Mouse (Mus musculus): ENCODE data around the gene Lsm4. TPM values are rescaled to one million over a fixed set of nuclear protein-coding genes. Genes with fewer than 3 reads are reported as not detected.

The Lsm4 gene
- polyA plus RNA-seq, 1 experiment from 2014 or later, result 303 TPM

DNA sequence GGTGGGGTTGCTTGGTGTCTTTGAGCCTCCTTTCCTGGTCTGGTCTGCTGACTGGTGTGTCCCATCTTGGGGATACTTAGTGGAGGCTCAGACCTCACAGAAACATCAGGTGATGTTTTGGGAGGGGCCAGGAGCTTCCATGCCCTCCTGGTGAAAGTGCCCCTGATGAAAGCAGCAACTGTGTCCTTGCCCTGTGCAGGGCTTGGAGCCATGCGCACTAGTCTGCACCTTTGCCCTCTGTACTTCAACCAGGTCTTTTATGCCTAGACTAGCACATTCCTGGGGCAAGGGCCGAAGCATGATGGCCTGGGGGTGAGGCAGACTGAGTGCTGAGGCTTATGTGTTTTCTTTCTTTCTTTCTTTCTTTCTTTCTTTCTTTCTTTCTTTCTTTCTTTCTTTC is 7.4 kb upstream of the Lsm4 start:
- H3K4me1 ChIP-seq, result peaks cover under 1% of the 10 kb centered on the region; the same call in 1 of the 2 replicates
- H3K4me2 ChIP-seq (replicated peaks), result no peak overlapping the region
- ATAC-seq (ENCODE audit: insufficient number of reproducible peaks, insufficient read depth, low FRiP score, low TSS enrichment), result no peak
- no peak overlapping the region for H3K4me3 ChIP-seq
- no peak overlapping the region for H3K27ac ChIP-seq
- H3K9me3 ChIP-seq, result no peaks in the 10 kb centered on the region
- 46% methylated on average over 2 of the region's 2 CpGs for WGBS
- no peak overlapping the region for H3K9ac ChIP-seq
- no peaks in the 10 kb centered on the region for H3K27me3 ChIP-seq
- H3K36me3 ChIP-seq, result no peaks in the 10 kb centered on the region

DNA sequence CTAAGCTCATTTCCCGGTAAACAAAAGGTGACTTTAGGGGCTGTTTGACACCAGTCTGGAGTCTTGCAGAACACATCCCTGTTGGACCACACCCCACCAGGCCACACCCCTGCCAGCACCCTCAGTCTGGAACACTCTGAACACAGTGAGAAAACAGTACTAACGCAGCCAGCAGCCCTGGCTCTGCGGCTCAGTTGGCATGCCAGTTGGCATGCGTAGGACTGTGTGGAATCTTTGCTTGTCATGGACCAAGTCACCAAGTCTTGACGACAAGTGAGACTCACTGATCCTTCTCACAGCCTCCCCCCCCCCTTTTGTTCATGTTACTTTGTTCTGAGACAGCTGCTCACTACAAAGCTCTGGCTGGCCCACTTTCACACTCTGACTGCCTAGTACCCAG is 6.0 kb upstream of the Lsm4 start:
- WGBS, result 74% methylated on average over 5 of the region's 5 CpGs
- Histone ChIP-seq H3K4me3 (no peak overlapping the region), H3K9me3 (no peaks in the 10 kb centered on the region), H3K36me3 (no peaks in the 10 kb centered on the region), H3K27me3 (no peaks in the 10 kb centered on the region), H3K27ac (no peak overlapping the region), H3K9ac (no peak overlapping the region), H3K4me2 (replicated peaks) (no peak overlapping the region), H3K4me1 (no peaks in the 10 kb centered on the region)
- ATAC-seq (ENCODE audit: insufficient number of reproducible peaks, insufficient read depth, low FRiP score, low TSS enrichment), result no peak

GRCm38 (mm10) chr8:70671615-70672324 is 1.3 kb upstream of the Lsm4 start:
- no peak overlapping the region for H3K27ac ChIP-seq

GRCm38 (mm10) chr8:70672325-70673078 is 546 bp upstream of the Lsm4 start:
- 43% methylated on average over 19 of the region's 19 CpGs for WGBS
- Histone ChIP-seq H3K36me3 (peaks cover 4% of the 10 kb centered on the region; the same call in 1 of the 2 replicates), H3K4me3 (peak overlapping the region; percentile 62), H3K9me3 (no peaks in the 10 kb centered on the region), H3K4me1 (peaks cover 13% of the 10 kb centered on the region), H3K4me2 (replicated peaks) (peak overlapping the region; percentile 41), H3K9ac (peak overlapping the region; percentile 25; the same call in 1 of the 2 replicates), H3K27me3 (no peaks in the 10 kb centered on the region), H3K27ac (peak overlapping the region; percentile 68)
- ATAC-seq (ENCODE audit: insufficient number of reproducible peaks, insufficient read depth, low FRiP score, low TSS enrichment), result no peak; the same call in 1 of the 2 replicates

More at GRCm38 (mm10) chr8:70671615-70672324, 1.3 kb upstream of the Lsm4 start:
- no peak for ATAC-seq (ENCODE audit: insufficient number of reproducible peaks, insufficient read depth, low FRiP score, low TSS enrichment)
- WGBS, result 63% methylated on average over 10 of the region's 10 CpGs
- no peak overlapping the region for H3K9ac ChIP-seq
- no peaks in the 10 kb centered on the region for H3K27me3 ChIP-seq
- H3K4me2 ChIP-seq (replicated peaks), result no peak overlapping the region
- no peaks in the 10 kb centered on the region for H3K9me3 ChIP-seq
- H3K36me3 ChIP-seq, result no peaks in the 10 kb centered on the region; the same call in 1 of the 2 replicates
- peaks cover 13% of the 10 kb centered on the region for H3K4me1 ChIP-seq
- no peak overlapping the region for H3K4me3 ChIP-seq

DNA sequence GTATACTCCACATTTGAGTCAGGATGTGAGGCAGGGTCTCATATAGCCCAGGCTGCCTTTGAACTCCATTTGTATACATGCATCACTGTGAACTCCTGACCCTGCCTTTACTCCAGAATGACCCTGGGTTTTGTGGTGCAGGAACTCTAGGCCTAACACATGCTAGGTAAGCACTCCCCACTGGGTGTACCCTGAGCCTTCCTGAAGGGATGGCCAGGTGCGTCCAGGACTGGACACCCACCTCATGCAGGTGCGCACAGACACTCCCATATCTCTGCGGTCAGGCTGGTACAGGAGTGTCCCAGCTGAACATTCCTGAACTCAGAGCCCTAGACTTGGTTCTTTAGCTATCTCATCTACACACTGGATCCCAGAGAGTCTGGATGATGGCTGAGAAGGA is 1.1 kb downstream of the Lsm4 start:
- 0 out of 2 replicates have a peak, but pooled peaks have one; percentile 16 for ATAC-seq (ENCODE audit: insufficient number of reproducible peaks, insufficient read depth, low FRiP score, low TSS enrichment)

GRCm38 (mm10) chr8:70674716-70675115 is 1.7 kb downstream of the Lsm4 start:
- Histone ChIP-seq H3K4me1 (peaks cover 13% of the 10 kb centered on the region), H3K4me2 (replicated peaks) (peak overlapping the region; percentile 57; the same call in 1 of the 2 replicates), H3K9me3 (no peaks in the 10 kb centered on the region), H3K27ac (peak overlapping the region; percentile 92), H3K27me3 (no peaks in the 10 kb centered on the region), H3K36me3 (peaks cover 26% of the 10 kb centered on the region), H3K9ac (no peak overlapping the region), H3K4me3 (peak overlapping the region; percentile 62; the same call in 1 of the 2 replicates)
- 54% methylated on average over 4 of the region's 4 CpGs for WGBS
- ATAC-seq (ENCODE audit: insufficient number of reproducible peaks, insufficient read depth, low FRiP score, low TSS enrichment), result no peak

More for the DNA sequence above, 1.1 kb downstream of the Lsm4 start:
- H3K4me3 ChIP-seq, result peak overlapping the region; percentile 62
- peak overlapping the region; percentile 70 for H3K9ac ChIP-seq
- H3K36me3 ChIP-seq, result peaks cover 20% of the 10 kb centered on the region
- peak overlapping the region; percentile 57 for H3K4me2 ChIP-seq (replicated peaks)
- H3K27ac ChIP-seq, result peak overlapping the region; percentile 92
- peaks cover 13% of the 10 kb centered on the region for H3K4me1 ChIP-seq
- no peaks in the 10 kb centered on the region for H3K27me3 ChIP-seq
- H3K9me3 ChIP-seq, result no peaks in the 10 kb centered on the region
- WGBS, result 88% methylated on average over 3 of the region's 3 CpGs

DNA sequence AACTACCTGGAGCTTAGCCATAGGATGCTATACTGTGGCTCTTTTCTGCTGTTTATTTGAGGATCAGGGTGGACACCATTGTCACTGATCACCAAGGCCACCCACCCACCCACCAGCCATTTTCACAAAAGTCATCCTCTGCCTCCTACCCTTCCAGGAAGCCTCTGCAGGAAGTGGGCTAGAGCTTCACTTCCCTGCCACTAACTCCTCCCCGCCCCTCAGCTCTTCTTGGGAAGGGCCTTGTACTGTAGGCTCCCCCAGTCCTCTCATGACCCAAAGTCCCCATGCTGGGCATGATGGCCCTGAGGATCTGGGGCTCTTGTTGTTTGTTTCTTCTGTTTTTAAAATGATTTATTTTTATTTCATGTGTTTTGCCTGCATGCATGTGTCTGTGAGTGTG is 2.3 kb downstream of the Lsm4 start:
- Histone ChIP-seq H3K27me3 (no peaks in the 10 kb centered on the region), H3K4me2 (replicated peaks) (no peak overlapping the region), H3K4me1 (peaks cover 13% of the 10 kb centered on the region), H3K4me3 (no peak overlapping the region), H3K27ac (no peak overlapping the region), H3K36me3 (peaks cover 32% of the 10 kb centered on the region), H3K9me3 (no peaks in the 10 kb centered on the region), H3K9ac (no peak overlapping the region)
- WGBS, result 88% methylated on average over 1 of the region's 1 CpGs
- ATAC-seq (ENCODE audit: insufficient number of reproducible peaks, insufficient read depth, low FRiP score, low TSS enrichment), result no peak

DNA sequence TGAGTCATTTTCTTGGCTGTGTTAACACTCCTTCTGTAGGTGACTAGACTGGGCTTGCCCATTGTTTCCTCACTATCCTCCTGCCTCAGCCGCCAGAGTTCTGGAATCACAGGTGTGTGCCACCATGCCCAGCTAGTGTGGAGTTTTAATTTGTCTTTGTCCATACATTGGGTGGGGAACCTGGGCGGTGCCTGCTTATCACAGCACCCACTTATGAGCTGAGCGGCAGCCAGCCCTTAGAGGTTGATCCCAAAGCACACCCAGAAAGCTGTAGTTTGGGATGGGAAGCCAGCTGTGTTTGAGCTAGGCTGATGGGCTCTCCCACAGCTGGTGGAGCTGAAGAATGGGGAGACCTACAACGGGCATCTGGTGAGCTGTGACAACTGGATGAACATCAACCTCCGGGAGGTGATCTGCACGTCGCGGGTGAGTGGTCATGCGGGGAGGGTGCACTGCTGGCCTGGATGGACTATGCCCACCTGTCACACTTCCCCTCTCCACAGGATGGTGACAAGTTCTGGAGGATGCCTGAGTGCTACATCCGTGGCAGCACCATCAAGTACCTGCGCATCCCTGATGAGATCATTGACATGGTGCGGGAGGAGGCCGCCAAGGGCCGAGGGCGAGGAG is 4.5 kb downstream of the Lsm4 start:
- no peaks in the 10 kb centered on the region for H3K27me3 ChIP-seq
- no peak overlapping the region for H3K4me2 ChIP-seq (replicated peaks)
- H3K36me3 ChIP-seq, result peaks cover 34% of the 10 kb centered on the region
- no peak overlapping the region for H3K27ac ChIP-seq
- no peak for ATAC-seq (ENCODE audit: insufficient number of reproducible peaks, insufficient read depth, low FRiP score, low TSS enrichment)
- 95% methylated on average over 15 of the region's 15 CpGs for WGBS
- H3K4me3 ChIP-seq, result no peak overlapping the region
- peaks cover 20% of the 10 kb centered on the region for H3K4me1 ChIP-seq
- H3K9ac ChIP-seq, result no peak overlapping the region
- H3K9me3 ChIP-seq, result no peaks in the 10 kb centered on the region

DNA sequence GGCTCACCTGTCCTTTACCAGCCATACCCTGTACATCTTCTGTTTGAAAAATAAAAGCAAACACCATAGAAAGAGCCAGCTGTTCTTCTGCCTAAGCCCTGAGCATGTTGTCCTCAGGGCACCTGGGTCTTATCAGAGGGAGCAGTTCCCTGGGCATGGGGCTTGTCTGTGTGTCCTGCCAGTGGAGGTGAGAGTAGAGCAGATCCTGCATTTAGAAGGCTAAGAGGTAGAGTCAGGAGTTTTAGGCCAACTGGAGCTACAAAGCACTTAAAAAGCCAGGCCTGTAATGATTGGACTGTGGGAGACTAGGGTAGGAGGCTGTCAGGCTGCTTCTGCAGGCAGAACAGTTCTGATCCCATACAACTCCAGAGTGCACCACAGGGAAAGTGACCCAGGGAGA is 5.6 kb downstream of the Lsm4 start:
- no peaks in the 10 kb centered on the region for H3K9me3 ChIP-seq
- ATAC-seq (ENCODE audit: insufficient number of reproducible peaks, insufficient read depth, low FRiP score, low TSS enrichment), result no peak
- H3K27ac ChIP-seq, result no peak overlapping the region
- peaks cover 34% of the 10 kb centered on the region for H3K36me3 ChIP-seq
- no peak overlapping the region for H3K4me3 ChIP-seq
- H3K4me1 ChIP-seq, result peaks cover 22% of the 10 kb centered on the region
- H3K9ac ChIP-seq, result no peak overlapping the region
- no peak overlapping the region for H3K4me2 ChIP-seq (replicated peaks)
- no peaks in the 10 kb centered on the region for H3K27me3 ChIP-seq

- H3K36me3 ChIP-seq, result peaks cover 34% of the 10 kb centered on the region
- no peaks in the 10 kb centered on the region for H3K27me3 ChIP-seq
- no peak overlapping the region for H3K4me3 ChIP-seq
- H3K27ac ChIP-seq, result no peak overlapping the region
- no peak overlapping the region for H3K9ac ChIP-seq
- peaks cover 16% of the 10 kb centered on the region for H3K4me1 ChIP-seq
- no peak for ATAC-seq (ENCODE audit: insufficient number of reproducible peaks, insufficient read depth, low FRiP score, low TSS enrichment)
- WGBS, result 88% methylated on average over 4 of the region's 4 CpGs
- no peaks in the 10 kb centered on the region for H3K9me3 ChIP-seq
- H3K4me2 ChIP-seq (replicated peaks), result no peak overlapping the region
Measured at GRCm38 (mm10) chr8:70679404-70679803, 6.4 kb downstream of the Lsm4 start.

DNA sequence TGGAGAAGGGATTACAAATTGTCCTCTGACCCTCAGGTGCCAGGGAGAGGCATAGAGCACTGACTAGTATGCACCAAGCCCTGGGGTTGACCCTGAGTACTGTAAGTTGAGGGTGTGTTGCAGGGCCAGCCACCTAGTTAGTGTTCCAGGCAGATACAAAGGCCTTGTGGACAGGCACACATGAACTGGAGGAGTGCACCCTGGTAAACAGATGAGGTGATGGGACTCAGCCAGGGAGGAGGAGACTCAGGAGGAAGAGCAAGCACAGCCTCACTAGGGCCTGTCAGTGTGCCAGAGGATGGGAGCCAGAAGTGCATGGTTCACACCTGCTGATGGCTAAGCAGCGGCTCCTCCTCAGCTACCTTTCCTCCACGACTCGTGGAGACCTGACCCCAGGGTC is 7.0 kb downstream of the Lsm4 start:
- no peak for ATAC-seq (ENCODE audit: insufficient number of reproducible peaks, insufficient read depth, low FRiP score, low TSS enrichment)
- Histone ChIP-seq H3K4me3 (no peak overlapping the region), H3K9me3 (no peaks in the 10 kb centered on the region), H3K9ac (no peak overlapping the region), H3K27me3 (no peaks in the 10 kb centered on the region), H3K27ac (no peak overlapping the region), H3K36me3 (peaks cover 34% of the 10 kb centered on the region), H3K4me1 (peaks cover 12% of the 10 kb centered on the region), H3K4me2 (replicated peaks) (no peak overlapping the region)
- 85% methylated on average over 3 of the region's 3 CpGs for WGBS
